Mouse (Mus musculus) C2C12 (cell line): ENCODE results near the gene Gfod1.

ENCODE experiments used
- CTCF ChIP-seq: IDR thresholded peaks from one replicate; pipeline ENCODE4 v1.5.1; 2011; ENCODE audit not compliant: control insufficient read depth, insufficient read depth, insufficient read length
- MAX ChIP-seq: IDR thresholded peaks from one replicate; pipeline ENCODE4 v1.6.1; 2011; ENCODE audit warnings: mild to moderate bottlenecking, control low read depth
- MYOG ChIP-seq: IDR thresholded peaks from one replicate; pipeline ENCODE4 v1.6.1; 2011; ENCODE audit not compliant: control insufficient read depth, insufficient read length; ENCODE audit errors: extremely low read depth

DNA sequence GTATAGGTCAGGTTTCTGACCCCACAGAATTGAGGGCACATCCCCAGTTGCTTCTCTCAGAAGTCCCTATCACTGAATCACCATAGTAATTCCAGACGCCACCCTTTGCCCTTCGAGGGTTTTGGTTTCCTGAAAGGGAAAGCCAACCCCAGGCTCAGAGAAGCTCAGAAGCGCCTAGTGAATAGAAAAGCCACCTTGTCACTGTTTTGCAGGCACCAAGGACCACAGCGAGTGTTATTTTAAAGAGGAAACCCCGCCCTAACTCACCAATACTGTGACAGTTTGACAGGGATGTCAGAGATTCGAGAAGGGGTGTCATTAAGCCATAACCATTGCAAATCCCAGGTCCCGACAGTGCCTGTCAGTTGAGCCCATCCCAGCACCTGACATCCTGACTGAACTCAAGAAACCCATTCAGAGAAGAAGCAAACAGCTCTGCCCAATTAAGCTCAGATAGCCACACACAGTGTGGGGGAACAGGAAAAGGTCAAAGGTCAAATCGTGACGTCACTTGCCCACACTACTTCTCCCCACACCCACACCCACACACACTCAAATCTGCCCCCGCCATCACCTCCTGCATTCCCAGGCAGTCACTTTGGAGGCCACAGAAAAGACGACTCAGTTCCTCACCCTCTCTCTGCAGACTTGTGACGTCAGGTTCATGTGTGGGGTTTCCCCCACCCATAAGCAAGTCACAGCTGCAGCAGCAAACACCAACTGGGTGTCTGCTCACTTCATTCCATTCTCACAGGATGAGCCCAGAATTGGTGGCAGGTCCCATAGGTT, 35.2 kb downstream of the Gfod1 start:
- no peak for TF ChIP-seq CTCF
- TF ChIP-seq MAX, result no peak
- no peak for TF ChIP-seq MYOG
